Mouse (Mus musculus) c-Kit-positive CD71-positive TER-119-negative erythroid progenitor cells, embryonic 14.5 days (primary cell): ENCODE measurements around the gene Rsph1.

Source experiments
- DNase-seq: peaks from one replicate; pipeline ENCODE4 v3.0.0-alpha.2; 2013; ENCODE audit warnings: low read depth

The Rsph1 gene

DNA sequence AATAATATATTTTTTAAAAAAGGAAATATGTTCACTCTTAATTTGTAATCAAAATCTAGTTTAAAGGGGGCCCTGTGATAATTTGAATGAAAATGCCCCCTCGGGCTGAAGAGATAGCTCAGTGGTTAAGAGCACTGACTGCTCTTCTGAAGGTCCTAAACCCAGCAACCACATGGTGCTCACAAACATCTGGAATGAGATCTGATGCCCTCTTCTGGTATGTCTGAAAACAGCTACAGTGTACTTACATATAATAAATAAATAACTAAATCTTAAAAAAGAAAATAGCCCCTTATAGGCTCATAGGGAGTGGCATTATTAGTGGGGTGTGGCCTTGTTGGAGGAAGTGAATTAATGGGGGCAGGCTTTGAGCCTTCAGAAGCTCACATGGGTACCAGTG, 20.0 kb downstream of the Rsph1 start:
- no peak for DNase-seq

DNA sequence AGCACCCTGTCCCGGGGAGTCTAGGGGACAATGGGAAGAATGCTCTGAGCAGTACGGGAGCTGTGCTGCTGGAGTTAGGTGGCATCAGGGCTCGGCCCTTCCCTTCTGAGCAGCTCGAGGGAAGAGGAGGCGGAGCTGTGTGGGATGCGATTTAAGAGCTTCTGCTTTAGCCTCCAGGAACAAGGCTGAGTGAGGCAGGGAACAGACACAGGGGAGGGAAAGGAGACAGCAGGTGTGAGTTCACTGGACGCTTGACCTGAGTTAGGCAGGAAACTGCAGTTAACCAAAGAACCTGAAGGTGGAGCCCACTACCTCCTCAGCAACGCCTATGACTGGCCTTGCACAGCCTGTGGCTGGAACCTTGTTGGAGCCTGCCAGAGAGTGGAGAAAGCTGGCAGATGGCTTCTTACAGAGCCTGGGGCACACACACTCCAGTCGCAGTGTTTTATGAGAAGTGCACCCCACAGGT, 22.7 kb downstream of the Rsph1 start:
- peak; percentile 32 for DNase-seq

GRCm38 (mm10) chr17:31253951-31254350, 23.2 kb downstream of the Rsph1 start:
- DNase-seq = no peak

DNA sequence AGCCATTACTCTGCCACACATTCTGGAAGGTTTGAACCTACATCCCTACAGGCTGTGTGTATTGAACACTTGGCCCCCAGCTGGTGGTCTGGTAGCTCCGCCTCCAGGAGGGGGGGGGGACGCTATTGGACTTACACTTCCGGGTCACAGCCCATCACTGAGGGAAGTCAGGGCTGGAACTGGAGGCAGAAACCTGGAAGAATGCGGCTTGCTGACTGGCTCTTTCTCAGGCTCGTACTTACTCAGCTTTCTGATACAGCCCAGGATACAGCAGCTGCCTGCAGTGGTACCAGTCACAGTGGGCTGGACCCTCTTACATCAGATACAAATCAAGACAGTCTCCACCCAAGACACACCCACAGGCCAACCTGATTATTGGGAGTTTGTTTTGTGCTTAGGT, 30.0 kb downstream of the Rsph1 start:
- no peak for DNase-seq

- no peak for DNase-seq
These were observed 31.9 kb downstream of the Rsph1 start for GRCm38 (mm10) chr17:31245321-31245720.

DNA sequence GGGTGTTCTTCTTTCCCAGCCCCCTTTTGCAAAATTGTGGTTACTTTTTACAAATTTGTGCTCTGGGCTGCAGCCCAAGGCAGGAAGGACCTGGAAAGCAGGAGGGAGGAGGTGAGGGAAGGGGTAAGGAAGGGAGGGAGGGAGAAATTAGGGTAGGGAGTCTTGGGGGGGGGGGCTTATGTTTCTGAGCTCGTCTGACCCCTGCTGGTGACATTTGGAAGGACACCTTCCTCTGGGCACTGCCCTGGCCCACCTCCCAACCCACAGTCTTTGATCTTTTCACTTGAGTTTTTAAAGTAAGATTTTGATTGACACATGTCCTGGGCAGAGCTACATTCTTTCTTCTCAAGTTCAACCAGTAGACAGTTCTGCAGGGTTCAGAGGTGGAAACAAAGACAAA, 34.4 kb downstream of the Rsph1 start:
- no peak for DNase-seq

- no peak for DNase-seq
These were observed 36.0 kb downstream of the Rsph1 start for GRCm38 (mm10) chr17:31241156-31241555.

DNA sequence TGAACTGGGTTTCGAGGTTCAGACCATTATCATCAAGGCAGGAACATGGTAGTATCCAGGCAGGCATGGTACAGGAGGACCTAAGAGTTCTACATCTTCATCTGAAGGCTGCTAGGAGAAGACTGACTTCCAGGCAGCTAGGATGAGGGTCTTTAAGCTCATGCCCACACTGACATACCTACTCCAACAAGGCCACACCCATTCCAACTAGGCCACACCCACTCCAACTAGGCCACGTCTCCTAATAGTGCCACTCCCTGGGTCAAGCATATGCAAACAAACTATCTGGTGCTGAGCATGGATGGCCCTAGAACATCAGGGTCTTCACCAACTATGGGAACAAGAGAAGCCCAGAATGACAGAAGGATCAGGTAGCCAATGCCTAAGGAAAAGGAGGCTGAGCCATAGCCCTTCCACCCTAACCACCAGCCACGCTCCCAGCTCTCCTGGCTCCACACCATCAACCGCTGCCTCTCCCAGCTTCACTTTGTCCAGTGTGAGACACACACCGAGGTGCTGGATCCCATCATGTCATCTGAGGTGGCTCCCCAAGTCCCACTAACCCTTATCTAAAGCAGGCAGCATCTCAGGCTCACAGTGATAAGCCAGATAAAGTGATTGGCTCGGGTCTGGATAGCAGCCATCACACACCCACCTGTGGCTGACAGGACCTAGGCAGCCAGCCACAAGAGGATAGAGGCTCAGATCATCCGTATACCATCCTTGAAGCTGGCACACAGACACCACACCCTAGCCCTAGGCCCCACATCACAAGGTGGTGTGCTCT, 38.8 kb downstream of the Rsph1 start:
- peak; percentile 46 for DNase-seq

GRCm38 (mm10) chr17:31235915-31236314, 41.3 kb downstream of the Rsph1 start:
- DNase-seq = no peak

DNA sequence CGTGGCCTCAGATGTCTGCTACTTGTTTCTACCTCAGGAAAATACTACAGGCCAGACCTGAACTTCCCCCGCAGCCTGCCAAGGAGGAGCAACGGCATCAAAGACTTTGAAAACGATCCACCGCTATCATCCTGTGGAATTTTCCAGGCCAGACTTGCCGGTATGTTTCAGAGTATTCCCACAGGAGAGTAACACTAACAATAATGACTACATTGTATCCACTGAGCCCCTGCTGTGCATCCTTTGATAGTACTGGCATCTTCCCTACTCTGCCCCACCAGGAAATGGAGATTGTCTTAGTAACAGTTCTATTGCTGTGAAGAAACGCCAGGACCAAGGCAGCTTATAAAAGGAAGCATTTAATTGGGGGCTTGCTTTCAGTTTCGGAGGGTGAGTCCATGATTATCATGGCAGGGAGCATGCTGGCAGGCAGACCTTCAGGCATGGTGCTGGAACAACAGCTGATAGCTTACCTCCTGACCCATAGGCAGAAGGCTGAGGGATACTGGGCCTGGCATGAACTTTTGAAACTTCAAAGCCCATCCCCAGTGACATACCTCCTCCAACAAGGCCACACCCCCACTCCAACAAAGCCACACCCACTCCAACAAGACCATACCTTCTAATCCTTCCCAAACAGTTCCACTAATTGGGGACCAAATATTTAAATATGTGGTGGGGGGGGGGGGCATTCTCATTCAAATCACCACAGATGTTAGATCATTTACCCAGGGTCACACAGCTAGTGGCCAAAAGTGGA, 44.8 kb downstream of the Rsph1 start:
- no peak for DNase-seq

- peak; percentile 49 for DNase-seq
These were observed 45.4 kb downstream of the Rsph1 start for GRCm38 (mm10) chr17:31231780-31232179.

DNA sequence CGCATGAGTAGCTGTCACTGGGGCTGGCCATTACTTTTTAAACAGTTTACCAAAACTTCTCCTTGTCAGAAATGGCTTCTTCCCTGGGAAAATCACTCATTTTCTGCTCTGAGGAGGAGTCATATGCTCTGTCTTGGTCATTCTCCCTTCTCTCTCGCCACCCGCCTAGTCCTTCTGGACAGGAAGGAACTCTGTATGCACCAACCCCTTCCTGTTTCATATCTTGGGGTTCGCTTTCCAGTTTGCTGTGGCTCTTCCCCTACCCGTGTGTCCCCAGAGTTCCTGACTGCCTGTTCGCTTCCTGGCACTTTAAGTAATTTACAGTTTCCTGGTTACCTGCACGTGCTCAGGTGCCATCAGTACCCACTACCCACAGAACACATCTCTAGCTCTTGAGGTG, 50.3 kb downstream of the Rsph1 start:
- DNase-seq = no peak

GRCm38 (mm10) chr17:31226368-31226767, 50.8 kb downstream of the Rsph1 start:
- no peak for DNase-seq

GRCm38 (mm10) chr17:31224591-31224990, 52.6 kb downstream of the Rsph1 start:
- DNase-seq = no peak

- no peak for DNase-seq
These were observed 53.3 kb downstream of the Rsph1 start for GRCm38 (mm10) chr17:31223835-31224234.

- DNase-seq = no peak
These were observed 54.3 kb downstream of the Rsph1 start for GRCm38 (mm10) chr17:31222810-31223310.

- no peak for DNase-seq
These were observed 60.9 kb downstream of the Rsph1 start for GRCm38 (mm10) chr17:31216068-31216955.

- DNase-seq = no peak
These were observed 65.3 kb downstream of the Rsph1 start for GRCm38 (mm10) chr17:31211881-31212280.

GRCm38 (mm10) chr17:31210299-31210698, 66.9 kb downstream of the Rsph1 start:
- DNase-seq = peak; percentile 66

GRCm38 (mm10) chr17:31209376-31209930, 67.7 kb downstream of the Rsph1 start:
- DNase-seq = no peak

GRCm38 (mm10) chr17:31208654-31209053, 68.5 kb downstream of the Rsph1 start:
- no peak for DNase-seq
